Mouse (Mus musculus) spleen, postnatal 14 days (tissue): ENCODE results near the gene Pck2.
A peak's percentile ranks its signal among the peaks of the same experiment; 100 is the strongest.

Experiments
- DNase-seq, 2 experiments: peaks; one replicate each; pipeline ENCODE4 v3.0.0; 2021 to 2022; ENCODE audit warnings: low spot score in 2 of 2

Gene Pck2

GRCm38 (mm10) chr14:55527940-55528339 lies 12.1 kb upstream of the Pck2 start:
- DNase-seq, result peak in 1 of 2 experiments; percentile 28

- DNase-seq, result peak in 1 of 2 experiments; percentile 48
Measured at GRCm38 (mm10) chr14:55536116-55536745, 3.8 kb upstream of the Pck2 start.

GRCm38 (mm10) chr14:55540787-55541321 lies 788 bp downstream of the Pck2 start:
- DNase-seq, result peak; percentile 73 to 79

GRCm38 (mm10) chr14:55542268-55542667 lies 2.2 kb downstream of the Pck2 start:
- DNase-seq, result peak; percentile 50 to 65

GRCm38 (mm10) chr14:55544334-55544733 lies 4.3 kb downstream of the Pck2 start:
- no peak for DNase-seq

DNA sequence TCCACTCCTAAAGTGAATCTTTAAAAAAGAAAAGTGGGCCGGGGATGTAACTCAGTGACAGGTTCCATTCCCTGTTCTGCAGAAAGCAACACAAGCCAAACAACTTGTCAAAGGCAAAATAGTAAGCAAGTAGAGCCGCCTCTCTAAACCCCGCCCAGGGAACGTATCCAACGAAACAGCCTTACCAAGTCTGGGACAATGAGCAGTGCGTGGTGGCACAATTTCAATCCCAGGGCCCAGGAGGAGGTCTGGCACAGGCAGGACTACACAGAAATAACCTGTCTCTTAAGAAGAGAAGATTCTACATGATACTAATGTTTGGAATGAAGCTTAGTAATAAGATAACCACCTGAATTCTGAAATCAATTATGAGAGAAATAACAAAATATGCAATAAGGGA lies 10.1 kb downstream of the Pck2 start:
- no peak for DNase-seq

GRCm38 (mm10) chr14:55551347-55551746 lies 11.3 kb downstream of the Pck2 start:
- DNase-seq, result no peak

DNA sequence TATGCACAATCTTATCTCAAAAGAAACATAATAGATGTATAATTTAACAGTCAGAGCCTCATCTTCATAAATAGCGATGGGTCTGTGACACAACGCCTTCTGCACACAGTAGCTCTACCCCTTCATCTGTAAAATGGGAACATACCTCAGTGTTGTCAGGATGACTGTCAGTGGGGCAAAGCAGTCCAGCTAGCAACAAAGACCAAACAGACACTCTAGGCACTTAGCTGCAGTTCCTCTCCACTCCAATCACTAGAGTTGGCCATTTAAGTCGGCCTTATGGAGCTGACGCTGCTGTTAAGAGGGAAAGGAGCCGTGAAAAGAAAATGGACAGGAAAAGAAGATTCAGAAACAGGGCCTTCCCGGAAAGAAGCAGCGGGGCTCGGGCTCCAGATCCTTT lies 11.7 kb downstream of the Pck2 start:
- no peak for DNase-seq

DNA sequence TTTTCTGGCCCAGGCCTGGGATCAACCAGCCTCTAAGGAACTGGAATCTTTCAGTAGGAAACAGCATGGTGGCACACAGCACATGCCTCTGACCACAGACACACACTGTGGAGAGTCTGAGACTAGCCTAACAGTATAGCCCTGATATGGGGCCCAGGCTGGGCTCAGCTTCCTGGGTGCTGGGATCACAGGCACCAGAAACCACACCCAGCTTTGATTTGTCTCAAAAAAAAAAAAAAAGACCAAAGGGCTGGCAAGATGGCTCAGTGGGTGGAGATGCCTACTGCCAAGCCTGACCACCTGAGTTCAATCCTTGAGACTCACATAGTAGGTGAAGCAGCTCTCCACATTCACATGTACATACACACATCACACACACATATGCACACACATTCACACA lies 14.6 kb downstream of the Pck2 start:
- DNase-seq, result no peak

GRCm38 (mm10) chr14:55555788-55556187 lies 15.7 kb downstream of the Pck2 start:
- no peak for DNase-seq

DNA sequence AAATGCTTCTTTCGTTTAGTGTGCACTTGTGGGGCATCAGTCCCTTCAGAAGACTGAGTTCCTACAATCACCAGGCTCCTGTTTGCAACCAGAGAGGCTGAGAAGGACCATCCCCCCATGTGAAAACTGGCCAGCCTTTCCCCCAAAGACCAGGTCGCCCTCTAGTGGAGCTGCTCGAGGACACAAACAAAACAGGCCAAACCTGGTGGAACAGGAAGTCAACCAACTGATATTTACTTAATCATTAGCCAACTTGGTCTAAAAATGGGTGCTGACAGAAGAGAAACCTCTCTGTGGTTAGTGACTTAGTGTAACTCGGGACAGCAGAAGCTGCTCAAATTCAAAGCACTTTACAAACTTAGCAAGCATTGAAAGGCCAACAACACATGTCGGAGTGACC lies 16.9 kb downstream of the Pck2 start:
- peak; percentile 65 to 84 for DNase-seq

GRCm38 (mm10) chr14:55557587-55557986 lies 17.5 kb downstream of the Pck2 start:
- no peak for DNase-seq

- no peak for DNase-seq
Measured at GRCm38 (mm10) chr14:55558740-55559448, 18.8 kb downstream of the Pck2 start.

- peak; percentile 79 to 82 for DNase-seq
Measured at GRCm38 (mm10) chr14:55559799-55560201, 19.7 kb downstream of the Pck2 start, which contains the start of gene Dcaf11. TSS of gene Dcaf11 (plus strand) at chr14:55560006.

DNA sequence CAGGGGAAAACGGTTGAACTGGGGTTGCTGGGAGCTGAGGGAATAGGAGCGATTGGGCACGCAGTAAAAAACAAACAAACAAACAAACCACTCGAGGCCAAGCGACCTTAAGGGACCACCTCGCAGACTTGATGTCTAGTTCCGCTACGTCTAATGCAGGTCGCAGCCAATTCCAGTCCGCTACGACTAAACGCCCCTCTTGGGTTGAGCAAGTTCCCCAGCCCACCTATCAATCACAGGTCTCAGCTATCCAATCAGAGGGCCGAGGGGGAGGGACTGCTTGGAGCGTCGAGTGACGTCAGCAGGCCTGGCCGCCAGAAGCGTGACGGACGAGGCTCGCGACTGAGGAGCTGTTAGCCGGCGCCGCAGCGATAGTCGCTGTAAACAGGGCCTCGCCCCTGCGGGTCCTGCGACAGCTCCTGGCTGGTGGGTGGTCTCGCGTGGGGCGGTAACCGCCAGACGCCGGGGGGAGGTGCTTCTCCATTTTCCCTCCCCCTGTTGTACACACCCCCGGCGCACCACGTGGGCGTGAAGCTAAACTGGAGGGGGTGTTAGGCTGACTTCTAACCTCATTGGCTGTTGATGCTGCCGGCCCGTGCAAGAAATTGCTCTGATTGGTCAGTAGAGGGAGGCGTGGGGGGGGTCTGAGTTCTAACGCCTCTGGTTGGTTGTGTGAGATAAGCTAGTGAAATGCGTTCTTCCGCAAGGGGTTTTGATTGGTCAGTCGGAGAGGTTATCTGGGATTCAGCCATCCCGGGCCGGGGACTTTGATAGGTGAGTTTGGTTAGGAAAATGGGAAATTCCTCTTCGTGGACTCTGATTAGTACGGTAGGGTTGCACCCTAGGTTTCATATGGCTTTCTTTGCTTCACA lies 20.4 kb downstream of the Pck2 start, which contains the start of gene A730061H03Rik:
A730061H03Rik (minus strand) TSS at position 205 of the 872 bp plus-strand sequence.
- peak; percentile 93 to 95 for DNase-seq

GRCm38 (mm10) chr14:55561860-55562259 lies 21.8 kb downstream of the Pck2 start:
- no peak for DNase-seq

DNA sequence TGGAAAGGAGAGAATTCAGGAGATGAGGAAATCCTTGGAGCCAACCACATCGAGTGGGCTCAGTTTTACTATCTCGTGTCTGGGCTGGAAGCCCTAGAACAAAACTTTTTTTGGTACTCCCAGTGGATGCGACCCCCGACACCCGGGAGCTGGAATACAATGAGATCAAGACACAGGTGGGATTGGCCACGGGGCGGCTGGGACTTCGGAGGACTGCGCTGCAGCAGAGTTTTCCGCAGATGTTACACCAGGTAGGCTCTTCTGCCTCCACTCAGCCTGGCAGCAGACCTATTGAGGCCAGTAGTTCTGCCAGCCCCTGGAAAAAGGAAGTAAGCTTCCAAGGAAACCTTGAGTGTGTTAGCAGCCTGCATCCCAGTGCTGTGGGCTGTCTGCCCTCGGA lies 23.2 kb downstream of the Pck2 start:
- no peak for DNase-seq

GRCm38 (mm10) chr14:55565748-55566147 lies 25.7 kb downstream of the Pck2 start:
- no peak for DNase-seq

GRCm38 (mm10) chr14:55567496-55567895 lies 27.4 kb downstream of the Pck2 start:
- DNase-seq, result no peak

- no peak for DNase-seq
Measured at GRCm38 (mm10) chr14:55570588-55570987, 30.5 kb downstream of the Pck2 start.

DNA sequence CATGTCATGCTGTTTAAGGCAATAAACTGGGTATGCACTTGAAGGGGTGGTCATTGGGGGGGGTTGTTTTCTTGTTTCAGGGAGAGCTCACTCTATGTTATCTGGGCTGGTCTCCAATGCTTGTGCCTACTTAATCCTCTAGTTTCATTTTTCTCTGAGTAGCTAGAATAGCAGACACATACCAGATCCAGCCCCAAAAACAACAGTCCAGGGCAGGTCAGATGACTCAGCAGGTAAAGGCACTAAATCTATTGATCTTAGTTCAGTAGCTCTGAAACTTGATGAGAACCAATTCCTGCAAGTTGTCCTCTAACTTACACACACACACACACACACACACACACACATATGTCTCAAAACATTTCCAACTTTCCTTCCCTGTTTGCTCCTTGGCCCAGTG lies 31.7 kb downstream of the Pck2 start:
- no peak for DNase-seq

DNA sequence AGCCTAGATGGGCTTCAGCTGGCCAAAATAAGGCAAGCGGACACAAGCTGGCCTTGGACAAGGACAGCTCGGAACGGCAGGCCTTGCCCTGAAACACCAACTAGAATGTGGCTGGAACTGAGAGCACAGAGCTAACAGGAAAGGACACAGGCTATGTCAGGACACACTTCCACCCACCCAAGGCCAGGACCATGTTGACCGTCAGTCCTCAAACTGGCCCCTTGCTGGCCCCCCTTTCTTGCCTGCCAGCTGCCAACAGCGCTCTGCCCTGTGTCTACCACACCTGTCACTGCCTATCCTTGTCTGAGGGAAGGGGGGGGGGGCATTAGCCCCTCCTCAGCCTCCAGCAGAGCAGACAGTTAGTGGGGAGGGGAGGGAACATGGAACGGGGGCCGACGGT lies 35.2 kb downstream of the Pck2 start, which contains the start of gene Fitm1:
Fitm1 (plus strand) TSS at position 316 of the 400 bp plus-strand sequence.
- no peak for DNase-seq
